Mouse (Mus musculus) heart, adult 2 months (tissue): Measurements from ENCODE around the gene Gm10203.

Experiments used
- CTCF ChIP-seq: fragments of 200-600 bp; IDR thresholded peaks from 2 replicates; pipeline ENCODE4 v1.8.1; 2022; ENCODE audit warnings: antibody characterized with exemption, mild to moderate bottlenecking, moderate library complexity
- EP300 ChIP-seq: fragments of 200-500 bp; IDR thresholded peaks from 2 replicates; pipeline ENCODE4 v1.6.1; 2011; ENCODE audit warnings: low read depth, low read length, control low read depth; ENCODE audit not compliant: insufficient read depth
- POLR2A ChIP-seq: fragments of 200-500 bp; IDR thresholded peaks from 2 replicates; pipeline ENCODE4 v1.6.1; 2011; ENCODE audit warnings: mild to moderate bottlenecking, low read depth, low read length, control low read depth; ENCODE audit not compliant: insufficient read depth

DNA sequence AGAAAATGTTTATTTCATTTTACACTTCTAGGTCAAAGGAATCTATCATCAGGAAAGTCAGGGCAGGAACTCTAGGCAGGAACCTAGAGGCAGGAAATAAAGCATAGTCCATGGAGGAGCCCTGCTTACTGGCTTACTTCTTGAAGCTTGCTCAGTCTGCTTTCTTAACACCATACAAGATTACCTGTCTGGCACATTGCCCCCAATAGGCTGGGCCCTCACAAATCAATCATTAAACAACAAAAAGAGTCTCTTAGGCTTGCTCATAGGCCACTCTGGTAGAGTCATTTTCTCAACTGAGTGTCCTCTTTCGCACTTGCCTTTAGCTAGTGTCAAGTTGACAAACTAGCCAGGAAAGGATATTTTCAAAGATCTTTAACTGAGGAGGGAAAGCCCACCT, 15.2 kb downstream of the Gm10203 start:
- TF ChIP-seq CTCF: no peak
- no peak for TF ChIP-seq POLR2A
- TF ChIP-seq EP300: no peak
